Mouse (Mus musculus) gastrocnemius, adult 8-10 months (tissue): ENCODE data around the gene Guca1b. TPM values are rescaled to one million over a fixed set of nuclear protein-coding genes. Genes with fewer than 3 reads are reported as not detected.
"Not testable (repeated sequence)": the region's sequence is repeated elsewhere in the genome, so short reads cannot be mapped to it uniquely, and the experiment has no call there.

Experiments used
- DNase-seq, 2 experiments: peaks; one replicate each; pipeline ENCODE4 v3.0.0; 2022; ENCODE audit warnings: low spot score in 2 of 2
- total RNA-seq, 4 experiments: library from RNA; stranded (reverse); gene quantifications; 2 replicates each; pipeline ENCODE4 v1.2.4; 2022

Gene Guca1b
- total RNA-seq, 4 experiments from 2014 or later, result 0.16 to 0.36 (median 0.34) TPM; not detected in 1

DNA sequence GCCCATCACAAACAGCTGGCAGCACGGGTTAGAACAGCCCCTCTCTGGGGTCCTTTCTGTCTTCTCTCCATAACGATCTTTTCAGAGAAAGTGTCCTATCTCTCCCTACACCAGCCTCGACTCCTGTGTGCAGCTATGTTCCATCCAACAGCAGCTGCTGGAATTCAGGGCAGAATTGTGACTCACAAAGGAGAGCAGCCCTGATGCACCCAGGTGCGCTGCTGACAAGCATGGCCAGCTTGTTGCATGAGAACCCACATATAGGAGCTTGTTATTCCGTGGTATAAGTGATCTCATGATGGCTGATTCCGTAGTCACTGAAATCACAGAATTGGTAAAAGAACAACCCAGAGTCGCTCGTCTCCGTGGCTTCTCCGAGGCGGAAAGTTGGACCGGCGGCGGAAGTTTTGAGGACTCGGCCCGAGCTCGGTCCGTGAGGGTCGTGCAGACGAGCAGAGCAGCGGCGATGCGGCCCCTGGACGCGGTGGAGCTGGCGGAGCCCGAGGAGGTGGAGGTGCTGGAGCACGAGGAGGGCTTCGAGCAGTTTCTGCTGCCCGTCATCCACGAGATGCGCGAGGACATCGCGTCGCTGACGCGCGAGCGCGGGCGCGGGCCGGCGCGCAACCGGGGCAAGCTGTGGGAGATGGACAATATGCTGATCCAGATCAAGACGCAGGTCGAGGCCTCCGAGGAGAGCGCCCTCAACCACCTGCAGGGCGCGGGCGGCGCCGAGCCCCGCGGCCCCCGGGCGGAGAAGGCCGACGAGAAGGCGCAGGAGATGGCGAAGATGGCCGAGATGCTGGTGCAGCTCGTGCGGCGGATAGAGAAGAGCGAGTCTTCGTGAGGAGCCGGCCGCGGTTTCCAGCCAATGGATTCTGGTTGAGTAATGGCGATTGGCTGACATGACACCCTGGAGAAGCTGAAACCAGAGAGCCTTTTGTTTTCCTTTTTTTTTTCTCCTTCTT is 25.0 kb downstream of the Guca1b start:
- not testable (repeated sequence) for DNase-seq

DNA sequence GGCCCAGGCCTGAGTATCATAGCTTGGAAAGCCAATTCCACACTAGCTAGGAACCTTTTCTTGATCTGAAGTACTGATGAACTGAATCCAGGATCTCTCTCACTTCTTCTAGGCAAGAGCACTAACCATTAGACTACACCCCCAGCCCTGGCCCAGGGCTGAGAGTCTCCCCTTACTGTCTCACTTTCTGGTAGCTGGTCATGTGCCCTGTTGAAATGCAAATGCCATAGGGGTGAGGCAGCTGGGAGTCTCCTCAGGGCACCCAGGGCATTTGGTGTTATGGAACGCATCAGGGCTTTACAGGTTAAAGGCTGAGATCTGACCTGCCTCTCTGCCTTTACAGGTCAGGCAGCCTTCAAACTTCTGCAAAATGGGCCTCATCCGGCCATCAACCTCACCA is 35.0 kb downstream of the Guca1b start:
- no peak for DNase-seq

DNA sequence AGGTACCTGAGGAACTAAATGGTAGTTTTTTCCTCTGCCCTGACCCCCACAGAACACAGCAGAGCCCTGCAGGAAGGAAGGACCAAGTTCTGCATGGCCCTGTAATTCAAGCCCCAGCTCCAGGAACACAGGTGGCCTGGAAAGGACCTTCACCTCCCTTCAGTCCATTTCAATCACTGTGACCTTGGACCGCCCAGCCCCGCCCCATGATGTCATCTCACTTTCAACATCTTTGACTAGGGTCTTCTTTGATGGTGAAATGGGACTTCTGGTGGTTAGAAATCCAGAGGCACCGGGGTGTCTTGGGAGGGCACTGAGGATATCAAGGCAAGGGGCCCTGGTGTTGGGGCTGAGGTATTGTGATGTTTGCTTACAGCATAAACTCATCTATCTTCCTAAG is 36.4 kb downstream of the Guca1b start:
- no peak for DNase-seq

DNA sequence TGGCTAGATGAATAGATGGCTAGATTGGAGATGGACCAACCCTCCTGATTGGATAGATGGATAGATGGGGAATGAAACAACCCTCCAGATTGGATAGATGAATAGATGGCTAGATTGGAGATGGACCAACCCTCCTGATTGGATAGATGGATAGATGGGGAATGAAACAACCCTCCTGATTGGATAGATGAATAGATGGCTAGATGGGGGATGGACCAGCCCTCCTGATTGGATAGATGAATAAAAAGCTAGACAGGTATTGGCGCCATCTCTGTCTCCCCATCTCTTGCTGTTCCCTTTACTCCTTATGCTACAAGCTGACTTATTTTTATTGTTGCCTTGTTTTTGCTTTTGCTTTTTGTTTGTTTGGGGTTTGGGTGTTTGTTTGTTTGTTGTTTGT is 37.4 kb downstream of the Guca1b start:
- DNase-seq, result not testable (repeated sequence)

DNA sequence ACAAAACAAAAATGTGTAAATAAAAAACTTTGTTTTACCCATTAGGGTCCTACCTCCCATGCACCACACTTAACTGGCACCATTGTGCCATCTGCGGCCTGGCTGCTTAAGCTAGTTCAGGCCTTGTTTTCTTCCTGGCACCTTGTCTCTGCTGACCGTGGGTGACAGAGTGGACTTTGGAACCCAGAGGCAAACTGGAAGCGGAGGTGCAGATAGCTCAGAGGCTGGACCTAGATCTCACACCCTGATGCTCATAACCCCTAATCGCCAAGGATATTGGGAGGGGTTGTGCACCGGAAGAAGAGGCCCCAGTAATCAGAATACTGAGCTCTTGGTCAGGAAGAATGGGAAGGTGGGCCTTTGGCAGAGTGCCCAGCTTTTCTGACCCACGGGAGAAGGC is 39.0 kb downstream of the Guca1b start:
- DNase-seq, result no peak

DNA sequence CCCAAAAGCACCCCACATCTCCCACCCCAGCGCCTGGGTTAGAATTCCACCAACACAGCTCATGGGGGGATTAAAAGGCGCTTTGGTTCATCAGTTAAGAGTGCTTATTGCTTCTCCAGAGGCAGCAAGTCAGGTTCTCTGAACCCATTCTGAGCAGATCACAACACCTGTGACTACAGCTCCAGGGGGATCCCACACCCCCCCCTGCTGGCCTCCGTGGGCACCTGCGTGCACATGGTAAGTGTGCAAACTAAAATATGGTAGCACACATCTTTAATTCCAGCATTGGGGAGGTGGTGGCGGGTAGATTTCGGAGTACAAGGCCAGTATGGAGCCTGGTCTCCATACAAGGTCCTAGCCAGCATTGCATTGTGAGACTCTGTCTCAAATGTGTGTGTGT is 42.1 kb downstream of the Guca1b start:
- no peak for DNase-seq

DNA sequence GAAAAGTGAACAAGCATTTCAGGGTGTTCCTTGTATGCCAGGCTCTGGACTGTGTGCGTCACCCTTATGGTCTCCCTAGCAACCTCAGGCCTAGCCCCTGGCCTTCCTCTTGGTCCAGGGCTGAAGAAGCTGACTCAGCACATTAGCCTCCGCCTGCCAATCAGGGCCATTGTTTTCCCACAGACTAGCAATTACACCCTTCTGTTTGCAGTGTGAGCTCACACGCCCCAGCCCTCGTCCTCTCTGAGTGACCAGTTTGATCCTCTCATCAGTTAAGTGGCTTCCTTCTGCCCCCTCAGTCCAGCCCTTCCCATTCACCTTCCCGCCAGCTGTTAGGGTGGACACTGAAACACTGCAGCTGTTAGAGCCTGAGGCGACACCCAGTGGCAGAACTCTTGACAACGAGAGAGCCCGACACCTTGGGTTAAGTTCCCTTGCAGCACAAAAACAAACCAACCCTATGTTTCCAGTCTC is 43.7 kb downstream of the Guca1b start:
- no peak for DNase-seq

DNA sequence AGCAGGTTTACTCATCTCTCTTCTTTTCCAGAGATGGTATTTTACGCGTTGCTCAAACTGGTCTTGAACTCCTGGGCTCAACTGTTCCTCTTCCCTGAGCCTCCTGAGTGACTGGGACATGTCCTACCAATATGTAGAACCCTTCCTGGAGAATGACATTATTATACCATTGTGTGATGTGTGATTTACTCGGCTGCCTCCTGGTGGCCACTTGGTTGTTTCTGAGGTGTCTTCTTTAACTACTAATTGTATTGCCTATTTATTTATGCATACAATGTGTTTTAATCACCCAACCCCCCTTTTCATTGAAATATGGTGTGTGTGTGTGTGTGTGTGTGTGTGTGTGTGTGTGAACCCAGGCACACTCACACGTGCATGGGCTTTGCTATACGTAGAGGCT is 45.6 kb downstream of the Guca1b start:
- DNase-seq, result no peak

DNA sequence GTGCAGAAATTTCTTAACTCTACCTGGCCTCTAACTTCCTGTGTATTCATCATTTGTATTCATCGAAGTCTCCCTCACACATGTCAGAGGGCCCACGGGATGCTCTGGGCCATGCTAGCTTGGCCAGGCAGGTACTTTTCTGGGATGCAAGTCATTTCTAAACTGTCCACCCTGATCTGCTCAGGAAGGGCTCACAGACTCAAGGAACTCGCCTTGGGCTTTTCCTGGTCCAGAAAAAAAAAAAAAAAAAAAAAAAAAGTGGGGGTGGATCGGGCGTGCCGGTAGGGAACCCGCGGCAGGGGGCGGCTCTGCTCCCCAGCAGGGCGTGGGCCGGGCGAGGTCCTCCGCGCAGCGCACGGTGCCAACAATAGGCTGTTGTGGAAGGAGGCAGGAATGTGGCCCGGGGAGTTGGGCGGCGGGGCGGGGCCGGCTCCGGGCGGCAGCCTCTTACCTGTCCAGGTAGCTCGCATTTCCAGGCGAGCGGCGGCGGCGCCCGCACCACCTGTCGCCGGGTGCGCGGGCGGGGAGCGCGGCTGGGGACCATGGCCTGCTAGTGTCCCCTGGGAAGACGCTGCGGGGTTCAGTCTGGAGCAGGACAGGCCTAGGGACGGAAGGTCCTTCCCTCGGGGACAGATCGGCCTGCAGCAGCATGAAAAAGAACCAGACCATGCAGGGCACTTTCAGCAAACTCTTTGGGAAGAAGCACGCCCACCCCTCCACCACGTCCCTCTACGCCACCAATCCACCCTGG is 51.1 kb downstream of the Guca1b start, which contains the start of gene AI661453:
Gene AI661453 (plus strand): TSS at position 460 of the 751 bp plus-strand sequence.
- DNase-seq, result no peak

DNA sequence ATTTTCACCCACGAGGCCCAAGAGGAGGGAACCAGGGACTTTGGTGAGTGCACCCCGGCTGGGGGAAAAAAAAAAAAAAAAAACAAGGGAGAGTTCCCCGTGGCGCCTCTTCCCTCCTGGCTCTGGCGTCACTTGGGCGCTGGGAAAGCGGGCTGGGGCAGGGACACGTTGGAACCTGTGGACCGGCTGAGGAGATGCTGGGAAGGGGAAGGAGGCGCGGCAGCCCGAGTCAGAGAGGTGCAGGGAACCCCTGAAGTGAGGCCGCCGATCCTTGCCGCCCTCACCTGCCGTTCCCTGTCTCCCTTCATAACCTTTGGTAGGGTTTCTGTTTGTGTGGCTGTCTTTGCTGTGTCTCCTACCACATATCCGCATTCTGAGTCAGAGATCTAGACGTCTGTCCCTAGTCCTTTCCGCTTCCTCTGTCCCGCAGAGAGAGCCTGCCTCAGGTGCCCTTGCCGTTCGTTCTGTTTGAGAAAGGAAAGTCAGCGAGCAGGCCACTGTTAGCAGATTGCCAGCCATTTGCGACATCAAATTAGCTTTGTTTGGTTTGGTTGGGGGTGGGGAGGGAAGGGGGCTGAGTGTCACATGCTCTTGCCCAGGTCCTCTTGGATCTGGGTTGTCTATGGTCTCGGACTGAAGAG is 51.8 kb downstream of the Guca1b start, which contains the start of gene 1700001C19Rik:
Gene 1700001C19Rik (minus strand): TSS at position 470 of the 641 bp plus-strand sequence.
- no peak for DNase-seq

DNA sequence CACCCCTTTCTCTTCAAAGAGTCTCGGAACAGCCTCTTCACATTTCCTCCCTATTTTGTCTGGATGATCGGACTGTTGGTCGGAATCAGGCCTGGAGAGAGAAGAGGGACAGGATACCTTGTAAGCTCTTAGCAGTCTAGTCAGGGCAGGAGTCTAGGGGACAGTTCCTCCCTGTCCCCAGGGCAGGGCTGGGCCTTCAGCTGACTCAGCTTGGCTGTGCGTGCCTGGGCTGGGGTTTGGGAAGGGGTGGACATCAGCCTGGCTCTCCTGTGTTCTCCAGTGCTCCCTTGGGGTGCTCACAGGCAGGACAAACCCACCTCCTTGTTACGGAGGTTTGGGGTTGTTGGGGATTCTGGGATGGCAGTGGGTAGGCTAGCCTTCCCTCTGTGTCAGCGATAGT is 53.4 kb downstream of the Guca1b start:
- DNase-seq, result no peak

DNA sequence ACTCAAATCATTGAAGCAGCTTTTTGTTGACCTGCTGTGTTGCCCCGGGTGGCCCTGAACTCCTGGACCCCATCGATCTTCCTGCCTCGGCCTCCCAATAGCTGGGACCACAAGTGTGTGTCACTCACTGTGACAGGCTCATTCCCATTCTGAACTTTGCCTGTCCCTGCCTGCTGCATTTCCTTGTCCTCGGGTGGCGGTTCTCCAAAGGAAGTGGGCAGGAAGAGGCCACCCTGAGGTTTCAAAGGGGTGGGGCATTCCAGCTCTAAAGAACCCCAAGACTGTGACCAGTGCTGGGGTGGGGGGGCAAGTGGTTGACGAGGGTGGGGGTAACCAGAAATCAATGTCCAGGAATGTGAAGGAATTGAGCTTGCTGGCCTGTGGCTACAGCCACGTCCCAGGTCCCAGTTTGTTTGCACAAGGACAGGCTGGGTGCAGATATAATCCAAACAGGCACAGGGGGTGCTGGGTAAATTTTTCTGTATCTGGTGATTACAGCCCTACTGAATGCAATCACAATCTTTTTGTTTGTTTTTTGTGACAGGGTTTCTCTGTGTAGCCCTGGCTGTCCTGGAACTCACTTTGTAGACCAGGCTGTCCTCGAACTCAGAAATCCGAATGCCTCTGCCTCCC is 54.3 kb downstream of the Guca1b start:
- DNase-seq, result no peak

DNA sequence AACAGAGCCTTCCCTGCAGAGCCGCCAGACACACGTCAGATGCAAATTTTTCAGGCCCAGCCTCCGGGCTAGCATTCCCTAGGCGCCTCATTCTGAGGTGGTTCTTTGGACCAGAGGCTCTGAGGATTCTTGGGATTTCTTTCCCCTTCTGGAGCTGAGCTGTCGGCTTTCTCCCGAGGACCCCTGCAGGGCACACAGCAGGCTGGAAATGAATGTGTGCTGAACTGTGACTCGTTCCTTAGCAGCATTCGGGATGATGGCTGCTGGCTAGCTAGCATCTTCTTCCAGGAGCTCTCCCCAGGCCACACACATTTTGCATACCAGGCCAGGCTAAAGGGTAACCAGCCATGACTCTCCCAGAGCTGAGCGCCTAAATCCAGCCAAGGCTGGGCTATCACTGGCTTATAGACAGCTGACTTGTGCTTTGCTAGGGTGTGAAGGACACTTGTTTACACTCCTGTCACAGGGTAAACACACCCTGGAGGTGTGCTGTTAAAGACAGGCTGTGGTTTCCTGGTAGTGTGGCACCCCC is 55.2 kb downstream of the Guca1b start:
- DNase-seq, result no peak

DNA sequence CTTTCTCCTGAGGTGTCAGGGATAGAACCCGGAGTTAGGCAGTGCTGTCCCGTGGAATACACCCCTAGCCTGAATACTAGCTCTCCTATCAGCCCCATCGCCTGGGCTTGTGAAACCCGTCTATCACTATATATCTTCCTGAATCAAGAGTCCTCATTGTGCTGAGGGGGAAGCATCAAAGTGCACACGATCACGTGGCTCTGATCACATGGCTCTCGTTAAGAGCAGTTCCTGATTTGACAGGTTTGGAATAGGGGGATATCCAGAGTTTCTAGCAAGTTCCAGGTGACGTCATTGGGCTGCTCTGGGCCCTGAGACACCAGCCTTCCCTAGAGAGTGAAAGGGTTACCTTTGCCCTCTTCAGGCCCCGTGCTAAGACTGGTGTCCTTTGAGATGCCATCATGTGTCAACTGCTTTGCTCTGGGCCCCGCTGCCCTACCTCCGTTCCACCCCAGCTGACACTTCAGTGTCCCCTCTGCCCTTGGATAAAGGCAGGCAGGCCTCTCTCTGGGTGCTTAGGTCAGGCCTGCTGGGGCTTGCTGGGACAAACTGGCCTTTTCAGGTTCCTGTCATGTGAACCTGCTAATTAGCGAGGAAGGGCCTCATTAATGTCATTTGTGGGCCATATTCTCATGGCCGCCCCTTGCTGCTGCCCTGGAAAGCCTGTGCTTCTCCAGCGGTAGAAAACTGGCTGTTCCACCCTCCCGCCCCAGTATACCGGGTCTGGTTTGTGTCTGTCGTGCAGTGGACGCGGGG is 56.3 kb downstream of the Guca1b start:
- no peak for DNase-seq

DNA sequence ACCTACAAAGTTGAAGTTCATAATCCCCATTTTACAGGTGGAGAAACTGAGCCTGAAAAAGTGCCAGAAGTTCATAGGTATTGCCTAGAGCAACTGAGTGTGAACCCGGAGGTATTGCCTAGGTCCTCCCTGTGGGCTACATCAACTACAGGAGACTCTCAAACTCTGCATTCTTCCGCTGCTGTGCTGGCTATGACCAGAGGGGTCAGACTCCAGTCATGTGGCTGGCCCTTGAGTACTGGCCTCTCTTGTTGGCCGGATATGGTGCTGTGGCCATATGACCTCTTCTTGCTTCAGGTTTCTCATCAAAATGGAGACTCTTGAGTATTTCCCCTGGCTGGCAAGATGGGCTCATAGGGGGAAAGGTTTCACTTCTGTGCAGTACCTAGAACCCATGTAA is 57.1 kb downstream of the Guca1b start:
- no peak for DNase-seq

Other genes starting within 250 kb of the Guca1b start
- 10 to 100 TPM; 30.5 to 33.5 (median 32.1) TPM for gene Mrps10, start 16.5 kb upstream of the Guca1b start, total RNA-seq
- under 1 TPM in 1 of 4 experiments, not detected in 3; 0.35 TPM for gene Guca1a, start 15.2 kb downstream of the Guca1b start, total RNA-seq
- gene AI661453, start 51.2 kb downstream of the Guca1b start, total RNA-seq, result under 1 TPM in 3 of 4 experiments, not detected in 1; 0.16 to 0.64 (median 0.19) TPM
- gene 1700001C19Rik, start 52.0 kb downstream of the Guca1b start, total RNA-seq, result not detected
- 10 to 100 TPM; 10.0 to 12.6 (median 11.2) TPM for gene Taf8, start 116.9 kb downstream of the Guca1b start, total RNA-seq
- 10 to 100 TPM; 12.2 to 19.2 (median 16.1) TPM for gene Ccnd3, start 119.7 kb downstream of the Guca1b start, total RNA-seq
- 10 to 100 TPM; 13.8 to 16.5 (median 14.2) TPM for gene Bysl, start 226.1 kb downstream of the Guca1b start, total RNA-seq
- 10 to 100 TPM; 13.3 to 19.3 (median 18.1) TPM for gene Med20, start 226.2 kb downstream of the Guca1b start, total RNA-seq
- gene Gm20517, start 226.2 kb downstream of the Guca1b start, total RNA-seq, result 1 to 10 TPM in 3 of 4 experiments, under 1 TPM in 1; 0.77 to 2.8 (median 1.6) TPM
- 1 to 10 TPM; 2.0 to 3.4 (median 3.2) TPM for gene Usp49, start 245.3 kb downstream of the Guca1b start, total RNA-seq